Mouse (Mus musculus): ENCODE measurements around the gene Porcn. TPM values are rescaled to one million over a fixed set of nuclear protein-coding genes. Genes with fewer than 3 reads are reported as not detected.

The Porcn gene
- polyA plus RNA-seq, 1 experiment from 2014 or later: 20.4 TPM

DNA sequence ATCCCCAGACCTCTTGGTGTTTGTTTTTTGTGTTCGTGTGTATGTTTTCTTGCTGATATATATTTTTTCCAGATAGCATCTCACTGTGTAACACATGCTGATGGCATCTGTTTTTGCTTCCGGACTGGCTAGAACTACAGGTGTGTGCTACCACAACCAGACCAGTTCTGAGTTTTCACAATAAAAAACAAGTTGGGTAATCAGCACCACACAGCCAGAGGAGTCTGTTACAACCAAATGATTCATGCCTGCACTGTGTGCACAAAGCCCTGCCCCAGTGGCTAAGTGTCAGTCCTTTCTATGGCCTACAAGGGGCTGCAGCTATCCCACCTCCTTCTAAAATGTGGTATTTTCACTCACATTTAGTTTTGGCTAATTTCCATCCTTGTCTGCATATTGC, 30.4 kb upstream of the Porcn start:
- Histone ChIP-seq H3K4me3 (ENCODE audit: low read depth, low read length) (no peak overlapping the region), H3K9ac (ENCODE audit: low read depth, low read length) (no peak overlapping the region), H3K9me3 (ENCODE audit: control insufficient read depth, low read length) (no peaks in the 10 kb centered on the region), H3K27ac (ENCODE audit: low read depth, low read length) (no peak overlapping the region), H3K36me3 (ENCODE audit: control insufficient read depth, insufficient read depth, low read length) (no peaks in the 10 kb centered on the region), H3K4me2 (replicated peaks; ENCODE audit: low read depth, low read length) (no peak overlapping the region), H3K4me1 (replicated peaks; ENCODE audit: control insufficient read depth, insufficient read depth, low read length) (no peaks in the 10 kb centered on the region), H3K27me3 (ENCODE audit: control insufficient read depth, insufficient read depth, low read length) (no peaks in the 10 kb centered on the region)
- DNase-seq (ENCODE audit: low spot score) (no peak), ATAC-seq (ENCODE audit: low FRiP score) (no peak)
- 93% methylated on average over 2 of the region's 2 CpGs for WGBS

GRCm38 (mm10) chrX:8233602-8234001, 27.3 kb upstream of the Porcn start:
- H3K27me3 ChIP-seq (ENCODE audit: control insufficient read depth, insufficient read depth, low read length): no peaks in the 10 kb centered on the region
- no peak overlapping the region for H3K9ac ChIP-seq (ENCODE audit: low read depth, low read length)
- no peak overlapping the region for H3K4me3 ChIP-seq (ENCODE audit: low read depth, low read length)
- no peak overlapping the region for H3K27ac ChIP-seq (ENCODE audit: low read depth, low read length)
- WGBS: 86% methylated on average over 3 of the region's 3 CpGs
- ATAC-seq (ENCODE audit: low FRiP score) (no peak), DNase-seq (ENCODE audit: low spot score) (no peak)
- no peak overlapping the region for H3K4me2 ChIP-seq (replicated peaks; ENCODE audit: low read depth, low read length)
- H3K9me3 ChIP-seq (ENCODE audit: control insufficient read depth, low read length): no peaks in the 10 kb centered on the region
- H3K36me3 ChIP-seq (ENCODE audit: control insufficient read depth, insufficient read depth, low read length): no peaks in the 10 kb centered on the region
- H3K4me1 ChIP-seq (replicated peaks; ENCODE audit: control insufficient read depth, insufficient read depth, low read length): no peaks in the 10 kb centered on the region

DNA sequence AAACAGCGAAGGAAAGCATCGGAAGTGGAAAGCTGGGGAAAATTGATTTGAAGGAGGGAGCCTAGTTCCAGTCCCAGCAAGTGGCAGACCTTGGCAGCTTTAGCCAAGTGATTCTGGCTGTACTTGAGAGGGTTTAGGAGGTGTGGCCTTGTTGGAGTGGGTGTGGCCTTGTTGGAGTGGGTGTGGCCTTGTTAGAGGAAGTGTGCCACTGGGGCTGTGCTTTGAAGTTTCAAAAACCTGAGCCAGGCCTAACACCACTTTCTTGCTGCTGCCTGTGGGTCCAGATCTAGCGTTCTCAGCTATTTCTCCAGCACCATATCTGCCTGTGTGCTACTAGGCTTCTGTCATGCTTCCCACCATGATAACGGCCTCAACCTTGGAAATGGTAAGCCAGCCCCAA, 23.9 kb upstream of the Porcn start:
- Histone ChIP-seq H3K4me3 (ENCODE audit: low read depth, low read length) (no peak overlapping the region), H3K4me1 (replicated peaks; ENCODE audit: control insufficient read depth, insufficient read depth, low read length) (no peaks in the 10 kb centered on the region), H3K27ac (ENCODE audit: low read depth, low read length) (no peak overlapping the region), H3K9me3 (ENCODE audit: control insufficient read depth, low read length) (no peaks in the 10 kb centered on the region), H3K27me3 (ENCODE audit: control insufficient read depth, insufficient read depth, low read length) (no peaks in the 10 kb centered on the region), H3K4me2 (replicated peaks; ENCODE audit: low read depth, low read length) (no peak overlapping the region), H3K9ac (ENCODE audit: low read depth, low read length) (no peak overlapping the region), H3K36me3 (ENCODE audit: control insufficient read depth, insufficient read depth, low read length) (no peaks in the 10 kb centered on the region)
- no peak for ATAC-seq (ENCODE audit: low FRiP score)
- 68% methylated on average over 4 of the region's 4 CpGs for WGBS
- DNase-seq (ENCODE audit: low spot score): no peak

- no peaks in the 10 kb centered on the region for H3K4me1 ChIP-seq (replicated peaks; ENCODE audit: control insufficient read depth, insufficient read depth, low read length)
- no peak for ATAC-seq (ENCODE audit: low FRiP score)
- no peak overlapping the region for H3K9ac ChIP-seq (ENCODE audit: low read depth, low read length)
- no peak overlapping the region for H3K4me3 ChIP-seq (ENCODE audit: low read depth, low read length)
- no peaks in the 10 kb centered on the region for H3K27me3 ChIP-seq (ENCODE audit: control insufficient read depth, insufficient read depth, low read length)
- no peak for DNase-seq (ENCODE audit: low spot score)
- no peak overlapping the region for H3K4me2 ChIP-seq (replicated peaks; ENCODE audit: low read depth, low read length)
- WGBS: 88% methylated on average over 7 of the region's 7 CpGs
- H3K36me3 ChIP-seq (ENCODE audit: control insufficient read depth, insufficient read depth, low read length): no peaks in the 10 kb centered on the region
- no peak overlapping the region for H3K27ac ChIP-seq (ENCODE audit: low read depth, low read length)
- no peaks in the 10 kb centered on the region for H3K9me3 ChIP-seq (ENCODE audit: control insufficient read depth, low read length)
These were observed 17.1 kb upstream of the Porcn start for GRCm38 (mm10) chrX:8223473-8223872.

DNA sequence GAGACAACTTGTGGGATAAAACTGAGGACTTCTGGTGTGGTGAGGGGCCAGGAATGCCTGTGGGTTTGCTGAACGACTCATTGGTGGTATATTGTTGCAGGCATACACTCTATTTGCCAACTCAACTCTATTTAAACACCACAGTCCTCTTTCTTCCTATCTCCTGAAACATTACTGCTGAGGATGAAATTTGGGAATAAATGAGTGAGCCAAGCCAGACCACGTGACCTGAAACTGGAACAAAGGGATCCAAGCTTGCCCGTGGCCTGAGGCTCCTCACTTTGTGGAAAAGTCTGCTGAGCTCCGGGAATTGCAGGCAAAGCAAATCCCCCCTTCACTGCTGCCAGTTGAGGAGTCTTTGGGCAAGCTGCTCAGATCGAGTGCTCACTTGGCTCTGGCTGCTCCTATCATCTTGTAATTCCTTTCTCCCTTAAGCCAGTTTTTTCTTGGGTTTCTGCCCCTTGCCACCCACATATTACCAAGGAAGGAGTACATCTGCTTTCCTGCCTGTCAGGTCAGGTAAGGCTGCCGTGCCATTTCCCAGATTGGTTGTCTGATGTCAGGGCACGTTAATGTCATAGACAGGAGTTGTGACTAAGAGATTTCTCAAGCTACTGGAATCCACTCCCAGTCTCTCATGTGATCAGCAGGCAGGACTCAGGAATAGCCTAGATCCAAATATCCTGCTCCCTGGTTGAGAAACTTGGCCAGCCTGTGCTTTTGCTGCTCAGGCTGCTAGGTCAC, 16.5 kb upstream of the Porcn start:
- Histone ChIP-seq H3K4me3 (ENCODE audit: low read depth, low read length) (no peak overlapping the region), H3K36me3 (ENCODE audit: control insufficient read depth, insufficient read depth, low read length) (no peaks in the 10 kb centered on the region), H3K4me1 (replicated peaks; ENCODE audit: control insufficient read depth, insufficient read depth, low read length) (no peaks in the 10 kb centered on the region), H3K9ac (ENCODE audit: low read depth, low read length) (no peak overlapping the region), H3K27ac (ENCODE audit: low read depth, low read length) (no peak overlapping the region), H3K27me3 (ENCODE audit: control insufficient read depth, insufficient read depth, low read length) (no peaks in the 10 kb centered on the region), H3K9me3 (ENCODE audit: control insufficient read depth, low read length) (no peaks in the 10 kb centered on the region), H3K4me2 (replicated peaks; ENCODE audit: low read depth, low read length) (no peak overlapping the region)
- DNase-seq (ENCODE audit: low spot score) (no peak), ATAC-seq (ENCODE audit: low FRiP score) (no peak)
- 67% methylated on average over 7 of the region's 7 CpGs for WGBS

DNA sequence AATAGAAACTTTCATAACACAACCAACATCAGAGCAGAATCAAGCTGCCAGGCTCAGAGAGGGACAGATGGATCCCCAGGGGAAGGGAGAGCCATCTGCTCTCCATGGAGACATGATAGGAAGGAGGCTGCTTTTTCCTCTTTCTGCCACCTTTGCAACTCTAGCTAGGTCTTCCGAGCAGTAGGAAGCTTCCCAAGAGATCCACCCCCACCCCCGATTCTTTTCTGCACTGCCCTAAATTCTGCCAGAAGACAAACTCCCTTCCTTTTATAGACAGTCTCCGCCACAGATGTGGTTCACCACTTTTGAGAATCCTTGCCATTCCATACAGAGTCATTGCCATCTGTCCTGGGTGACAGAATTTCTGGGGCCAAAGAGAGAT, 16.0 kb upstream of the Porcn start:
- no peaks in the 10 kb centered on the region for H3K4me1 ChIP-seq (replicated peaks; ENCODE audit: control insufficient read depth, insufficient read depth, low read length)
- no peak for ATAC-seq (ENCODE audit: low FRiP score)
- H3K36me3 ChIP-seq (ENCODE audit: control insufficient read depth, insufficient read depth, low read length): no peaks in the 10 kb centered on the region
- H3K9ac ChIP-seq (ENCODE audit: low read depth, low read length): no peak overlapping the region
- H3K27ac ChIP-seq (ENCODE audit: low read depth, low read length): no peak overlapping the region
- no peak for DNase-seq (ENCODE audit: low spot score)
- no peaks in the 10 kb centered on the region for H3K27me3 ChIP-seq (ENCODE audit: control insufficient read depth, insufficient read depth, low read length)
- H3K9me3 ChIP-seq (ENCODE audit: control insufficient read depth, low read length): no peaks in the 10 kb centered on the region
- WGBS: 83% methylated on average over 3 of the region's 3 CpGs
- H3K4me2 ChIP-seq (replicated peaks; ENCODE audit: low read depth, low read length): no peak overlapping the region
- no peak overlapping the region for H3K4me3 ChIP-seq (ENCODE audit: low read depth, low read length)

- Histone ChIP-seq H3K27me3 (ENCODE audit: control insufficient read depth, insufficient read depth, low read length) (no peaks in the 10 kb centered on the region), H3K9ac (ENCODE audit: low read depth, low read length) (no peak overlapping the region), H3K4me1 (replicated peaks; ENCODE audit: control insufficient read depth, insufficient read depth, low read length) (no peaks in the 10 kb centered on the region), H3K9me3 (ENCODE audit: control insufficient read depth, low read length) (no peaks in the 10 kb centered on the region), H3K36me3 (ENCODE audit: control insufficient read depth, insufficient read depth, low read length) (no peaks in the 10 kb centered on the region), H3K4me3 (ENCODE audit: low read depth, low read length) (no peak overlapping the region), H3K4me2 (replicated peaks; ENCODE audit: low read depth, low read length) (no peak overlapping the region), H3K27ac (ENCODE audit: low read depth, low read length) (no peak overlapping the region)
- no peak for ATAC-seq (ENCODE audit: low FRiP score)
- DNase-seq (ENCODE audit: low spot score): no peak
- 21% methylated on average over 8 of the region's 8 CpGs for WGBS
These were observed 13.3 kb upstream of the Porcn start for GRCm38 (mm10) chrX:8219651-8220050.

GRCm38 (mm10) chrX:8218114-8218513, 11.8 kb upstream of the Porcn start:
- 75% methylated on average over 2 of the region's 2 CpGs for WGBS
- DNase-seq (ENCODE audit: low spot score) (no peak), ATAC-seq (ENCODE audit: low FRiP score) (no peak)
- no peak overlapping the region for H3K27ac ChIP-seq (ENCODE audit: low read depth, low read length)
- H3K4me2 ChIP-seq (replicated peaks; ENCODE audit: low read depth, low read length): no peak overlapping the region
- no peaks in the 10 kb centered on the region for H3K27me3 ChIP-seq (ENCODE audit: control insufficient read depth, insufficient read depth, low read length)
- no peaks in the 10 kb centered on the region for H3K9me3 ChIP-seq (ENCODE audit: control insufficient read depth, low read length)
- no peaks in the 10 kb centered on the region for H3K4me1 ChIP-seq (replicated peaks; ENCODE audit: control insufficient read depth, insufficient read depth, low read length)
- no peak overlapping the region for H3K4me3 ChIP-seq (ENCODE audit: low read depth, low read length)
- no peak overlapping the region for H3K9ac ChIP-seq (ENCODE audit: low read depth, low read length)
- no peaks in the 10 kb centered on the region for H3K36me3 ChIP-seq (ENCODE audit: control insufficient read depth, insufficient read depth, low read length)

GRCm38 (mm10) chrX:8217383-8217782, 11.1 kb upstream of the Porcn start:
- no peak overlapping the region for H3K4me3 ChIP-seq (ENCODE audit: low read depth, low read length)
- no peak overlapping the region for H3K9ac ChIP-seq (ENCODE audit: low read depth, low read length)
- H3K4me1 ChIP-seq (replicated peaks; ENCODE audit: control insufficient read depth, insufficient read depth, low read length): no peaks in the 10 kb centered on the region
- ATAC-seq (ENCODE audit: low FRiP score) (no peak), DNase-seq (ENCODE audit: low spot score) (no peak)
- no peak overlapping the region for H3K4me2 ChIP-seq (replicated peaks; ENCODE audit: low read depth, low read length)
- H3K27me3 ChIP-seq (ENCODE audit: control insufficient read depth, insufficient read depth, low read length): no peaks in the 10 kb centered on the region
- no peaks in the 10 kb centered on the region for H3K36me3 ChIP-seq (ENCODE audit: control insufficient read depth, insufficient read depth, low read length)
- no peaks in the 10 kb centered on the region for H3K9me3 ChIP-seq (ENCODE audit: control insufficient read depth, low read length)
- WGBS: 41% methylated on average over 6 of the region's 6 CpGs
- H3K27ac ChIP-seq (ENCODE audit: low read depth, low read length): no peak overlapping the region
